Mouse (Mus musculus) heart, postnatal 4 days (tissue): ENCODE results near the gene Traf5. TPM values are rescaled to one million over a fixed set of nuclear protein-coding genes. Genes with fewer than 3 reads are reported as not detected.
A peak's percentile ranks its signal among the peaks of the same experiment; 100 is the strongest.

Experiments used
- DNase-seq: peaks from one replicate; pipeline ENCODE4 v3.0.0; 2021
- total RNA-seq, 2 experiments: library from RNA; stranded (reverse); gene quantifications; 2 replicates each; pipeline ENCODE4 v1.2.3; 2021

Gene Traf5
- total RNA-seq, 2 experiments from 2014 or later = 15.0 to 22.4 TPM

GRCm38 (mm10) chr1:192090689-192091567 lies 1.4 kb downstream of the Traf5 start:
- no peak for DNase-seq

- no peak for DNase-seq
These were observed 2.1 kb downstream of the Traf5 start for GRCm38 (mm10) chr1:192090281-192090680.

- no peak for DNase-seq
These were observed 2.9 kb downstream of the Traf5 start for GRCm38 (mm10) chr1:192089208-192090166.

- no peak for DNase-seq
These were observed 4.3 kb downstream of the Traf5 start for GRCm38 (mm10) chr1:192088011-192088410.

GRCm38 (mm10) chr1:192087098-192087497 lies 5.3 kb downstream of the Traf5 start:
- DNase-seq = no peak

- no peak for DNase-seq
These were observed 5.9 kb downstream of the Traf5 start for GRCm38 (mm10) chr1:192086279-192087037.

GRCm38 (mm10) chr1:192085218-192085617 lies 7.1 kb downstream of the Traf5 start:
- no peak for DNase-seq

GRCm38 (mm10) chr1:192082646-192083045 lies 9.7 kb downstream of the Traf5 start:
- no peak for DNase-seq

- no peak for DNase-seq
These were observed 11.2 kb downstream of the Traf5 start for GRCm38 (mm10) chr1:192081129-192081528.

GRCm38 (mm10) chr1:192079121-192079520 lies 13.2 kb downstream of the Traf5 start:
- no peak for DNase-seq

- peak; percentile 67 for DNase-seq
These were observed 14.0 kb downstream of the Traf5 start for GRCm38 (mm10) chr1:192078406-192078805.

- DNase-seq = peak; percentile 67
These were observed 15.4 kb downstream of the Traf5 start for GRCm38 (mm10) chr1:192076796-192077535.

GRCm38 (mm10) chr1:192076101-192076500 lies 16.3 kb downstream of the Traf5 start:
- DNase-seq = no peak

GRCm38 (mm10) chr1:192074824-192075223 lies 17.5 kb downstream of the Traf5 start:
- no peak for DNase-seq

GRCm38 (mm10) chr1:192072426-192072825 lies 19.9 kb downstream of the Traf5 start:
- peak; percentile 55 for DNase-seq

- peak; percentile 61 for DNase-seq
These were observed 21.7 kb downstream of the Traf5 start for GRCm38 (mm10) chr1:192070618-192071051.

GRCm38 (mm10) chr1:192069971-192070591 lies 22.3 kb downstream of the Traf5 start:
- peak; percentile 59 for DNase-seq

- no peak for DNase-seq
These were observed 24.2 kb downstream of the Traf5 start for GRCm38 (mm10) chr1:192068188-192068587.

- no peak for DNase-seq
These were observed 25.4 kb downstream of the Traf5 start for GRCm38 (mm10) chr1:192066956-192067355.

- no peak for DNase-seq
These were observed 29.0 kb downstream of the Traf5 start for GRCm38 (mm10) chr1:192063209-192063946.
